Mouse (Mus musculus): ENCODE data around the gene En2. TPM values are rescaled to one million over a fixed set of nuclear protein-coding genes. Genes with fewer than 3 reads are reported as not detected.

Gene En2
- under 1 TPM; 0.33 to 0.54 TPM for total RNA-seq (2021)
- long read RNA-seq, partial matches to known transcripts = 0 of 1 reads
- long read RNA-seq, other reads (novel, unspliced or antisense) = 0 of 1 reads

DNA sequence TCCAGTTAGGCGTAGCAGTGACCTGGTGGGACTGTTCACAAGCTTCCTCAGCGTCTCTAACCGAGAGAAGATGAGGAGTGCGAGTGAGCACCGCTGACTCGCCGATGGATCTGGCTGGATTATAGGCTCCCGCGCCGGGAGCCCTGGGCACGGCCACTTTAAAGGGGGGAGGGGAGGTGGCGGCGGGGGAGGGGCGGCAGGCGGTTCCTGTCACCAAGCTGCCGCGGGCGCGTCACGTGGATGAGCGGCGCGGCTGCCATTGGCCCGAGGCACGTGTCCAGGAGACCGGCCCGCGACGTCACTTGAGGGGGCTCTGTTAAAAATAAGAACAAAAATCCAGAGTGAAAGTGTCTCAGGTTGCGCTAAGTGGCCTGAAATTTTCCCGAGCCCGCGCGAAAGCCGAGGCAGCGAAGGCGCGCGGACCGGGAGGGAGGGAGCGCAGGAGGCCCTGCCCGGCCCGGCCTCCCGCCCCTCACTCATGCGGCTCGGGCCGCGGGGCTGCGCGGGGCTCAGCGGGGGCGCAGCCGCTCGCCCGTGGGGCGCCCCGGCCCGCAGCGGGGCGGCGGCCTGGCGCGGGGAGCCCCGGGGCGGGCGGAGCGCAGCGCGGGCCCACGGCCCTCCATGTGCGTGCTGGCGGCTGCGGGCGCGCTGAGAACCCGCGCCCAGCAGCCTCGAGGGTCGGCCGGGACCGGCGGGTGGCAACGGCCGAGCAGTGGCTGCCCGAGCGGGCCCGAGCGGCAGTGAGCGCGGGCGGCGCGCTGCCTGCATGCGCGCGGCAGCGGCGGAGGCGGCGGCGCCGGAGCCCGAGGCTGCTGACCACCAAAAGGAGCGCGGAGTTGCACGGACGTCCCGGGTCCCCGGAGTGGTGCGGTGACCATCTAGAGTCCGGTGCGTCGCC is at the start of gene En2:
Gene En2, plus strand, starts transcription at position 337 of the 898 bp plus-strand sequence.
- DNase-seq (ENCODE audit: low spot score in 2 of 2) = peak in 1 of 2 experiments; percentile 41

DNA sequence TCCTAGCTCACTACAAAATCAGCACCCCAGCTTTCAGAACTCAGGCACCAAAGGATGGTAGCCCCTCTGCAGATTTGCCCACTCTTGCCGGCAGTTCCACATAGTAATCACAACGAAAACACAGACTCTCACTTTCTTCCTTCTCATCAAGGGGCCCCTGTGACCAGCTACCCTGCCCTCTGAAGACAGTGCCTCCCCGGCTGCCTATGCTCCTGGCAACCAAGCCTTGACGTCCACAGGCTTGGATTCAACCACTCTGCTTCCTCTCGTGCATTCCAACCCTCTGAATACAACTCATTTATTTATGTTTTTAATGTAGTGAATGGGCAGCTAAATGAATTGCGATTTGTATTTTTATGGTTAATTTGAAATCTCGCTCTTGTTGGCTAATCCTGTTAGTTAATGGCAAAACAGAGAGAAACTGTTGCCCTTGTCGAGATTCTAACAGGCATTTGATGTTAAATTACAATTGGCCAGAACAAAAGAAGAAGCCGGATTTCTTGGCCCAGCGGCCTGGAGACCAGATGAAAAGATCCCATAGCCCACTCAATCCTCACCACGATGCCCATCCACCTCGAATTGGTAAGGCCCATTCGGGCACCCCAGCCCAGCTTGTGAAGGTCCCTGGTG is 48.1 kb upstream of the En2 start:
- DNase-seq (ENCODE audit: low spot score in 2 of 2) = no peak

DNA sequence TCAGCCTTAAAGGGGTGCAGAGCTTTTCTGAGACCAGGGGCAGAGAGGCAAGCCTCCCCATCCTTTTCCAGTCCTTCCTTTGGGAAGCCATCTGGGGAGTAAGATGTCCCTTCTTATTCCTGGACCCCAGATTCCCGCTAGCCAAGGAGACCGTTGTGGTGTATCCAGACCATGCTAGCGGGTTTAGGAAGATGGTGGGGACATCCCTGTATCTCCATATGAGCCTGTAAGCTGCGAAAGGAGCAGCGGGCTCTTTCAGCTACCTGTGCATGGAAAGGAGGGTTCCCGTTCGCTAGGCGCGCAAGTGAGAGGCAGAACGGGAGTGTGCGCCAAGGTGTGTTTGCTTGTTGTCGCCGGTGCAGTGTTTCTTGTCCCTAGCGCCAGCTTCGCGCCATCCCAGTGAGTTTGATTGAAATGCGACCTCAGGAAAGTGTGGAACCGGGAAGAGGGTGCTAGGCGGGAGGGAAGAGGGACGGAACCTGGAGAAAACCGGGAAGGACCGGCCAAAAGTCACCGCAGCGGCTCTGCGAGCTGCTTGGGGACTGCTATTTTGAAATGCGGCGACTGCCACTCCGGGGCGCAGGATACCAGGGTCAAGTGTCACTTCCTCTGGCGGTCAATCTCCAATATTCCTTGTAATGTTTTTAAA is 47.5 kb upstream of the En2 start:
- no peak for DNase-seq (ENCODE audit: low spot score in 2 of 2)

DNA sequence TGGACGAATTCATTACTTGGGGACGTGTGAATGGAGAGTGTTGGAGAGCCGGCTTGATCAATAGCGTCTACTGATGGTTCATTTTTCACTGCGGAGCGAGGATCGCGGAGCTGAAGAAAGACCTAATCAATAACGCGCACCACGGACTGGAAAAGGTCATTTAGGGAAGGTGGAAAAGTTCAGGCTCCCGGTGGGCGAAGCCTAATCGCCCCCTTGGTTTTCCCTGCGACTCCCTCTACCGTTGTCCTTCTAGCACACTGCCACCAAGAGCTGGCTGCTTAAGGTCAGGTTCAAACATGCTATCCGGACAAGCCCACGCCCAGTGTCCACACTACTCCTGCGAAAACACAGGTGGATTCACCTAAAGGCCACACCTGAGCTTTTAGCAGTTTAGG is 47.0 kb upstream of the En2 start:
- no peak for DNase-seq (ENCODE audit: low spot score in 2 of 2)

DNA sequence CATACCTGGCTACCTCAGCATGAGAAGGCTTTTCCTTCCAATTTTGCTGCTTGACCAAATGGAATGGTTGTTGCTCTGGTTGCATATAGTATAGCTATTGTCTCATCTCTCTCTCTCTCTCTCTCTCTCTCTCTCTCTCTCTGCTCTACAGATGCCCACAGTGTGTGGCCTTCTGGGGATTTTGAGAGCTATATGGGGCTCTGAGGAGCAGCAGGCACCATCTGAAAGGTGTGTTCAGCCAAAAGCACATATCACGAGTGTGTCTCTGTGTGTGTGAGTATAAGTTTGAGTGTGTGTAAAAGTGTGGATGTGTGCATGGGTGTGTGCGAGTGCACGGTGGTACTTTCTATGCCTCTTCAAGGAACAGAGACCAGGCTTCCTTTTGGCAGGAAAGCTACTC is 45.9 kb upstream of the En2 start:
- DNase-seq (ENCODE audit: low spot score in 2 of 2) = no peak

DNA sequence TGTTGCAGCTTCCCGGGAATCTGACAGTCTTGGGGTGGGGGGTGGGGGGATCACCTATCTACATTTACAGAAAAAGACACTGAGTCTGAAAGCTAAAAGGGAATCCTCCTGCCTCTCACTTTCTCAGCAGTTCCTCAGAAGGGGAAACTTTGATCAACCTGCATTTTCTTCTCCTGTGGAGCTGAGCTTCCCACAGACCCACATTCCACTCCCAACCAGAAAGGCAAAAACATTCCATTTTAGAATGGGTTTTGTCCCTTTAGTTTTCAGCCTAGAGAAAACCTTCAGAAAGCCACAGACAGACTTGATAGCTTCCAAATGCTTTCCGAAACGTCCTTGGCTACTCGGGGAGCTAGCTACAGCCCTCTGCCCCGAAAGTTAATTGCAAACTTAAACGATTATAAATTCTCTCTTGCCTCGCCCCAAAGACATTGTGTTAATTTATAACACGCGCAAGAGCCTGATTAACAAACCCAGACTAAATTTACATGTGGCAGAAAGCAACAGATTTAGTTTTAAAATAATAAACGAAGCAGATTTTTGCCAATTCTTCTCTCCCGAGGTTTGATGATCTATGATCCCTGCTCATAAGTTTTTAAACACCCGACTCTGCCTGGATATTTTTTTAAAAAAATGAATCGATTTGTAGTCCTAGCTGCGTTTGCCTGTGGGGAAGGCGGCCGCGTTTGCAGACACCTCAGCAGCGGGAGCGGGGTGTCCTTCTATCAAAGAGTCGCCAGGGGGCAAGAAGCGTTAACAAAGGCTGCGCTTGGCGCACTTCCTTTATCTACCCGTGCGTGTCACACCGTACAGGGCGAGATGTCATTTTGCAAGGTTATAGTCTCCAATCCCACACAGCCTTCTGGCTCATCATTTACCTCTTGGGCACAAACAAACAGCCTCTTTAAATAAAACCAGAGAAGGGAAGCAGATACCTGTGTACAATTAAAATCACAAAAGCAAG is 42.7 kb upstream of the En2 start:
- DNase-seq (ENCODE audit: low spot score in 2 of 2) = peak in 1 of 2 experiments; percentile 47

DNA sequence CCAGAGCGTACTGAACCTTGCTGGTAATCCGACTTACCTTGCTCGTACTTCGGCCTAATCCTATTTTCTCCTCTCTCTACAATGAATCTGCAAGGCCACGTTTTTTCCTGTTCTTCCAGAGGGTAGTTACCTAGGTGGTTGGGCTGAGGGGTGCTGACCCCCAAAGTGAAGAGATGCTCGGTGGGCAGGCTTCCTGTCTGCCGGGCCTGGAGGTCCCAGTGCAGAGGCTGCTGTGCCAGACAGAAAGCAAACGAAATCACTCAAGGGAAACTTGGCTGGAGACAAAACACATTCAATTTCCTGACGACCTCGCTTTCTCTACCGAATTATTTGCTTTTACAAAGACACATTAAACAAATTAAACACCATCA is 42.1 kb upstream of the En2 start:
- no peak for DNase-seq (ENCODE audit: low spot score in 2 of 2)

DNA sequence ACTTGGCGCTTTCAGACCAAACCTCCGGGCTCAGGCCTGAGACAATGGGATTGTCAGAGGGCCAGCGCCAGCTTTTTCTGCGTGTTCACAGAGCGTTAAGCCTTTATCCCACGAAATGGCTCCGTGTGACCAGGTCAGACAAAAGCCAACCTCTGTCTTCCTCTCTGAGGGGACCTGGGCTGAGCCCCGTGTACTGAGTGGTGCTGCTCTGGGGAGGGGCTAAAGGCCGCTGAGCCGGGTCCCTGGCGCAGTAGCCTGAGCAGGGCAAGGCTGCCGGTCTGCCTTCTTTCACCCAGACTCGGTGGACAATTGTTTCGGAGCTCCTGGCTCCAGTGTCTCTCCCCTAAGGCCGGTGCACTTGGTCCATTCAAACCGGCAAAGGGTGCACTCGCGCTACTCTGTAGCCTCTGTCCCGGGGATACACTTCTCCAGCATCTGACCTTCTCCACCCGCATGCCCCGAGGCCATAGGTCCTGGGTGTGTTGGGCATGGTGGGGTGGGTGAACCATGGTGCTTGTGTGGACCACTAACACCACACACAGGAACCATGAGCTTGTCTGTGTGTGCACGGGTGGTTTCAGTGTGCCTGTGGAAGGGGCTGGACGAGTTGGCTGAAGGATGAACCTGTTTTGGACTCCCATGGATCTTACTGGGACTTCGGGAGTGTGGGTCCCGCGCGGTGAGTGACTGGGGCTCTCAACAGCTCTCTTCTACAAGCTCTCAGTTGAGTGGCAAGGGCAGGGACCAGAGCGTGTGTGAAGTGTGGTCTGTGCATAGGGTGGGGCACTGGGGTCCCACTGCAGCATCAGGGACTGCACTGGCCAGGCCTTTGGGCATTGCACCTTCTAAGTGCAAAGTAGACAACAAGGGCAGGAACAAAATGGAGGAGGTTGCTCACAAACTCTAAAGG is 40.9 kb upstream of the En2 start:
- DNase-seq (ENCODE audit: low spot score in 2 of 2) = no peak

DNA sequence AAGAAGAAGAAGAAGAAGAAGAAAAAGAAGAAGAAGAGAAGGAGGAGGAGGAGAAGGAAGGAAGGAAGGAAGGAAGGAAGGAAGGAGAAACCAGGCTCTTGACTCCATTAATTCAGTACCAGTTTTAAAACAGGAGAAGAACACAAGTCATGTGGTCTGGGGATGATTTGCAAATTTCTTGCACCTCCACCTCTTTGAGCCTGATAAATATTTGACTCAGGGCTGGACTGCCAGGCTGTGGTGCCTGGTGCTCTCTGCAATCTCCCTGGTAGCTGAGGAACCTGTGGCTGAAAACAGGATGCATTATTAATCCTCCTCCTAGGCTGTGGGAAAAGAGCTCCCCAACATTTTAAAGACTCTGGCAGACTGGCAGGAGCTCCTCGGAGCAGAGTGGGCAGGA is 36.6 kb upstream of the En2 start:
- no peak for DNase-seq (ENCODE audit: low spot score in 2 of 2)

DNA sequence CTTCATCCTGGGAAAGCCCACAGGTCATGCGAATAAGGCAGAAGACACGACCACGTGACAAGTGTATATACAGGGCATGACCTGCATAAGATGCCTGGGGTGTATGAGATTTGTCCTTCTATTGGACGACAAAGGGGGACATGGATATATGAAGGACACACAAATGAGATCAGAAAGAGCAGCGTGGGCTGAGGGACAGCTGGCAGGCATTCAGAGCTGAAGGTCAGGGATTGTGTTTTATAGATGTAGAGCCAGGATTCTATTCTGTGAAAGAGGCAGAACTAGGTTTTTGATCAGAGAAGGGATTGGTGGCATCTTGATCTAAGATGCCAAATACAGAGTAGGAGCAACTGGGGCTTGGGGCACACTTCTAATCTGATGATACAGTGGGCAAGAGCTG is 33.3 kb upstream of the En2 start:
- no peak for DNase-seq (ENCODE audit: low spot score in 2 of 2)

- DNase-seq (ENCODE audit: low spot score in 2 of 2) = no peak
Measured at GRCm38 (mm10) chr5:28136438-28136837, 29.1 kb upstream of the En2 start.

DNA sequence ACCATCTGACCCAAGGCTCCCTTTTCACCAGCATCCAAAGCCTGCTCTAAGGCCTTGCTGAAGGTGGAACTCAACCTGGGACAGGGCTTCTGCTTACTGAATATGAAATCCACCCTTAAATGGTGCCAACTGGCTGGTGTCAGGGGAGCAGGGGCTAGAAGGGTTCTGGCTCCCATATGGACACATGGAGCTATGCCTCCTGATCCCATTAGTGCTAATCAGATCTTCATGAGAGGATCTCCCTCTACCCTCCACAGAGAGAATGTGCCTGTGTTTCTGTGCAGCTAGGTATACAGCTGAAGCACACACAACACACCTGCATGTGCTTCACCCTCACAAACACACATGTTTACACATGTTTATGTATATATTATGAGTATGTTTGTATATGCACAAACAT is 20.9 kb upstream of the En2 start:
- DNase-seq (ENCODE audit: low spot score in 2 of 2) = no peak

DNA sequence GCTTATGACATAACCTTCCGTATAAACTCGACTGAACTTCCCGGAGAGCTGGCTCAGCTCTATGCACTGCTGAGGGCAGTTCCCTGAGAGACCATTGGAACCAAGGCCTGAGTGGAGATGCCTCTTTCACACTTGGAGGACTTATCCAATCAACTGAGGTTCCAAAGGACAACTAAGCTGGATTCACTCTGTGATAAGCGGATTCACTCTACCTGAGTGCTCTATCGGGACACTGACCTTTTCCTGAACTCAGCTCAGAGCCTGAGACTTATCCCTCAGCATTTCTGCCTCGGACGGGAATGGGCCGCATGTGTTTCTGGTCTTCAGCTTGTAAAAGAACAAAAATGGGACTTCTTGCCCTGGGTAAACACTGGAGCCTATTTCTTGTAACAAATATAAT is 19.5 kb upstream of the En2 start:
- no peak for DNase-seq (ENCODE audit: low spot score in 2 of 2)

DNA sequence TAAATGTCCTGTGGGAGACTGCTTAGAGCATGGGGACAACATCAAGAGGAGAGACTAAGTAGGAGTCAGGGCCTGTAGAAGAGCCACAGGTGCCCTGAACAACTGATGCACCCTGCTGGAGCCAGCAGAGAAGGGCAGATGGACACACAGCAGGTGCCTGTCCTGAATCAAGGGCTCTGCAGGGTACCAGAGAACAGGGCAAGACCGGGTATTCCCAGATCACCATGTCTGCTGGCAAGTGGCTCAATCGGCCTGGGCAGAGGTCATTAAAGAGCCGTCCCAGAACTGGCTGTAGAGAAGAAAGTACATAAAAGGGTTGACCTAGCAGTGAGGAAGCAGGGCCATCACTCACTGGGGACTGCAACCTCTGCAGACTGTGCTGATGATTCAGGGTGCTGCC is 17.0 kb upstream of the En2 start:
- no peak for DNase-seq (ENCODE audit: low spot score in 2 of 2)

DNA sequence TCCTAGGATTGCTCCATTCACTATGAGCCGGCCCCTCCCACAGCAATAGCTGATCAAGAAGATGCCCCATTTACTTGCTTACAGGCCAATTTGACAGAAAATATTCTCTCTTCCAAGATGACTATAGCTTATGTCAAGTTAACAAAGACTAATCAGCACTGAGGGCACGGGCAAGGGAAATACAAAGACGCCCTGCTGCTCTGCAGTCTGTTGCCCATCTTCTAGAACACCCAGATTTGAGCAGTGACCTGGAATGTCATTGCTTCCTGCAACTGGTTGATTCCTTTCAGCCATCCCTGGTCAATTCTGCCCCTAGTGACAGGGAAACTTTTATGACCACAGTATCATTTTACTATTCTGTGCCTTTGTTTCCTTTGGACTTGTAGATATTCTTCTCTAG is 16.1 kb upstream of the En2 start:
- no peak for DNase-seq (ENCODE audit: low spot score in 2 of 2)

GRCm38 (mm10) chr5:28157044-28157730 is 8.3 kb upstream of the En2 start:
- DNase-seq (ENCODE audit: low spot score in 2 of 2) = no peak

- no peak for DNase-seq (ENCODE audit: low spot score in 2 of 2)
Measured at GRCm38 (mm10) chr5:28157781-28158180, 7.7 kb upstream of the En2 start.

DNA sequence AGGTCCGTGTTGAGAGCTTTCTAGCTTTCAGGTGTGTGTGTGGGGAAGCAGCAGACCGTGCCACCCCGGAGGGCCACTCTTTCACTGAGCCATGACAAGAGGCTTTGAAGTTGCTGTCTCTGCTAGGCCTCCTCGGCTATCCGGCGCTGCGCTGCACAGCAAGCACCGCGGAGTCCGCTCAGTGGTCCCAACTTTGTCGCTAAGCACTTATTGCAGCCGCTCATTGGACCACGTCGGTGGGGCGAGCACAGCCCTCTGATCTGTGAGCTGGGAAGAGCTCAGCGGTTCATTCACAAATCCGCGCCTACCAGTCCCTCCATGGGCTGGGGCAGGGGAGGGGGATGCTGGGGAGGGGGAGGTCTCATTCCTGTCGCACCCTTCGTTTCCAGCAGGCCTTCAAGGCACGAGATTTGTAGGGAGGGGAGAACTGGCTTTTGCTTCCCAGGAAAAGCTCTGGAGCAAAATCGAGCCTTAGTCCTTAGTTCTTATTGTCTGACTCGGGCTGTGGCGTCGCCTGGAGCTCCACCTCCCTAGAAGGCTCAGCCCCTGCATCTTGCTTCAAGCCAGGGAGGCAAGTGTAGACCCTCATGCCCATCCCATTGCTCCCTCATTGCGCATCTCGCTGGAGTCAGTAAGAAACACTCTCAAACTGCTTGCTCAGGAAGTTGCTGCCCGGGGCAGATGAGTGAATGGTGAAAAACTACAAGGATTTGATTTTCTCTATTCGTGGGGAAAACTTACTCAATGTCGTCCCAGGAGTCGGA is 7.0 kb upstream of the En2 start:
- no peak for DNase-seq (ENCODE audit: low spot score in 2 of 2)

DNA sequence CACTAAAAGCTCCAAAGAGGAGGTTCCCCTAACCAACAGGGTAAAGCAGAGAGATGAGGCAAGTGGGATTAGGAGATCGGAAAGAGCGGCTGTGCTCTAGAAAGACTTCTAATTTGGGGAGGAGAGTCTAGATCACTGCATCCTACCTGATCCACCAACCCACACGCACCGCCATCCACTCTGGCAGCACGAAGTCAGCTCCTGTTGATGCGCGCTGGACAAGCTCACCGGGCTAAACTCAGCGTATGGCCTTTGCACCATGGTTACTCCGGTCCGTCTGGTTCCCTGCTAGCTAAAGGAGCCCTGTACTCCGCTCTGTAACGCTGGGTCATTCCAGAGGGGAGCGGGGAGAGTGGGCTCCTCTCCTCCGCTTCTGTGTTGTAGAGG is 6.4 kb upstream of the En2 start:
- no peak for DNase-seq (ENCODE audit: low spot score in 2 of 2)

All from layer of hippocampus, adult 18-20 months (tissue).